Mouse (Mus musculus) erythroblast, embryonic 14.5 days (primary cell): ENCODE data around the gene Thap7. TPM values are rescaled to one million over a fixed set of nuclear protein-coding genes. Genes with fewer than 3 reads are reported as not detected.

ENCODE experiments used
- H3K27me3 ChIP-seq: 2 replicates; pipeline ENCODE4 v1.6.1; 2012; ENCODE audit warnings: inconsistent platforms; ENCODE audit not compliant: control insufficient read depth
- H3K36me3 ChIP-seq: 2 replicates; pipeline ENCODE4 v1.6.1; 2012; ENCODE audit warnings: mild to moderate bottlenecking, inconsistent platforms; ENCODE audit not compliant: control insufficient read depth
- H3K4me1 ChIP-seq: 2 replicates; pipeline ENCODE4 v1.6.1; 2012; ENCODE audit warnings: inconsistent platforms; ENCODE audit not compliant: control insufficient read depth
- H3K4me3 ChIP-seq: replicated peaks from 2 replicates; pipeline ENCODE3; 2012; ENCODE audit warnings: moderate library complexity, mild to moderate bottlenecking, inconsistent platforms
- H3K9me3 ChIP-seq: 2 replicates; pipeline ENCODE4 v1.6.1; 2012; ENCODE audit warnings: low read length, inconsistent platforms, mixed read lengths; ENCODE audit not compliant: control insufficient read depth
- GATA1 ChIP-seq: IDR thresholded peaks from 2 replicates; pipeline ENCODE4 v1.6.1; 2012; ENCODE audit warnings: low read length, inconsistent platforms, mixed read lengths
- TAL1 ChIP-seq: IDR thresholded peaks from 3 replicates; pipeline ENCODE4 v1.6.1; 2012; ENCODE audit warnings: low read length, inconsistent platforms, mixed read lengths
- polyA plus RNA-seq: library from polyadenylated mRNA; stranded (reverse); fragments of >175 nt; gene quantifications from 2 replicates; pipeline ENCODE4 v1.2.3, GENCODE M21; 2012

Thap7 gene
- polyA plus RNA-seq, 1 experiment, result 13.7 TPM

GRCm38 (mm10) chr16:17481465-17481864 is 49.5 kb downstream of the Thap7 start:
- Histone ChIP-seq H3K9me3 (no peaks in the 10 kb centered on the region), H3K4me1 (peaks cover 33% of the 10 kb centered on the region), H3K4me3 (no peak overlapping the region), H3K27me3 (no peaks in the 10 kb centered on the region), H3K36me3 (peaks cover 82% of the 10 kb centered on the region)
- TF ChIP-seq GATA1 (no peak), TAL1 (no peak)

GRCm38 (mm10) chr16:17478331-17478943 is 52.5 kb downstream of the Thap7 start:
- H3K4me3 ChIP-seq, result no peak overlapping the region
- no peak for TF ChIP-seq GATA1
- TF ChIP-seq TAL1, result no peak
- peaks cover 42% of the 10 kb centered on the region for H3K4me1 ChIP-seq

More at GRCm38 (mm10) chr16:17478331-17478943, 52.5 kb downstream of the Thap7 start:
- H3K9me3 ChIP-seq, result no peaks in the 10 kb centered on the region
- H3K27me3 ChIP-seq, result no peaks in the 10 kb centered on the region
- peaks cover 74% of the 10 kb centered on the region for H3K36me3 ChIP-seq

Other genes with a start within 250 kb of the Thap7 start
- 0.03 TPM in 1 of 2 replicates, not detected in the other for gene Serpind1, start 199.8 kb downstream of the Thap7 start, polyA plus RNA-seq
- 0.49 and 0.66 TPM in 2 replicates for gene Snap29, start 125.2 kb downstream of the Thap7 start, polyA plus RNA-seq
- gene Pi4ka, start 124.8 kb downstream of the Thap7 start, polyA plus RNA-seq, result 0.79 and 1.9 TPM in 2 replicates
- 0.84 and 0.88 TPM in 2 replicates for gene Crkl, start 79.1 kb downstream of the Thap7 start, polyA plus RNA-seq
- not detected in 2 replicates for gene Aifm3, start 41.5 kb downstream of the Thap7 start, polyA plus RNA-seq
- gene Lztr1, start 22.4 kb downstream of the Thap7 start, polyA plus RNA-seq, result 0.59 and 0.78 TPM in 2 replicates
- 0.02 TPM in 1 of 2 replicates, not detected in the other for gene Lrrc74b, start 30.1 kb upstream of the Thap7 start, polyA plus RNA-seq
- 0.03 TPM in 1 of 2 replicates, not detected in the other for gene P2rx6, start 30.7 kb upstream of the Thap7 start, polyA plus RNA-seq
- 0.04 TPM in 1 of 2 replicates, not detected in the other for gene Slc7a4, start 52.1 kb upstream of the Thap7 start, polyA plus RNA-seq
- gene Smpd4, start 88.2 kb upstream of the Thap7 start, polyA plus RNA-seq, result 1.9 and 2.3 TPM in 2 replicates
- gene Ccdc74a, start 115.3 kb upstream of the Thap7 start, polyA plus RNA-seq, result 1.4 and 1.5 TPM in 2 replicates
- gene Med15, start 201.8 kb upstream of the Thap7 start, polyA plus RNA-seq, result 7.7 and 8.2 TPM in 2 replicates
- gene Klhl22, start 228.5 kb upstream of the Thap7 start, polyA plus RNA-seq, result 0.22 and 1.5 TPM in 2 replicates